Mouse (Mus musculus) lung, adult 2 months (tissue): Measurements from ENCODE around the gene Hoxb1.

Source experiments
- CTCF ChIP-seq: fragments of 200-500 bp; IDR thresholded peaks from 2 replicates; pipeline ENCODE4 v1.5.1; 2011; ENCODE audit warnings: mild to moderate bottlenecking, low read length, control low read depth; ENCODE audit not compliant: insufficient read depth
- POLR2A ChIP-seq: fragments of 200-500 bp; IDR thresholded peaks from 2 replicates; pipeline ENCODE4 v1.6.1; 2011; ENCODE audit warnings: low read depth, mild to moderate bottlenecking, control low read depth, low read length, borderline replicate concordance; ENCODE audit errors: extremely low read depth

GRCm38 (mm10) chr11:96411019-96411418, 45.5 kb downstream of the Hoxb1 start:
- TF ChIP-seq CTCF = no peak
- TF ChIP-seq POLR2A = no peak
